Mouse (Mus musculus) WW6 (cell line): ENCODE results near the gene Adcy10.

Experiments used
- DNase-seq: peaks from one replicate; pipeline ENCODE4 v3.0.0-alpha.2; 2013; ENCODE audit warnings: low read depth, low spot score

Gene Adcy10

DNA sequence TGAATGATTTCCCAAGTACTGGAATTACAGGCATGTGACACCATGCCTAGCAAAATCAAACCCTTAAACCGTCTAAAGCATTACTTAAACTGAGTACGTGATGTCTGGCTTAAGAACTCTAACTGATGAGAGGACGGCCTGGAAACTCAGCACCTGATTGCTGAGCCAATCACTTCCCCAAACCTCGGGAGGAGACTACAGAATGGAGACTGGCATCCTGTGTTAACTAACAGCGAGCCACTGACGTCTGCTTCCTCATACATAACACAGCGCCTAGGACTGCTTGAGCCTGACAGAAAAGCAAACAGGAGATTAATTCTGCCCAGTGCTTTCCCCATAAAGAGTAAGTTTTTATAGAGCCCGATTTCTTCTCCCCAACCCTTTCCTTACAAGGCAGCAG is 119.2 kb downstream of the Adcy10 start:
- no peak for DNase-seq

DNA sequence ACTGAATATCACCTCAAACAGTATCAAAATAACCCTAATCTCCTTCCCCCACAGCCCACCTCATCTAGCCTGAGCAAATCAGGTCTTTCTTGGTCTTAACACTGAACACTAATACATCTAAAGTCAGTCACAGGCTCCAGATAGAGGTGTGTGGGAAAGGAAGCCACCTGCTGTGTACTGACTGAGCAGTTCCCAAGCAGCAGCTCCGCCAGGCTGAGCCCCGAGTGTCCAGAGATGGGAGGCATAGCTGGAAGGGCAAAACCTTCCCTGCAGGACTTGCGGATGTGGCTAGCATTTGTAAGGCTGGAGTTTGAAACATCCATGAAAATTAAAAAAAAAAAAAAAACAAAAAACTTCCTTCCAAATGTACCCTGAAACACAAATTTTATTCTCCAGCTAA is 120.1 kb downstream of the Adcy10 start:
- DNase-seq, result no peak

DNA sequence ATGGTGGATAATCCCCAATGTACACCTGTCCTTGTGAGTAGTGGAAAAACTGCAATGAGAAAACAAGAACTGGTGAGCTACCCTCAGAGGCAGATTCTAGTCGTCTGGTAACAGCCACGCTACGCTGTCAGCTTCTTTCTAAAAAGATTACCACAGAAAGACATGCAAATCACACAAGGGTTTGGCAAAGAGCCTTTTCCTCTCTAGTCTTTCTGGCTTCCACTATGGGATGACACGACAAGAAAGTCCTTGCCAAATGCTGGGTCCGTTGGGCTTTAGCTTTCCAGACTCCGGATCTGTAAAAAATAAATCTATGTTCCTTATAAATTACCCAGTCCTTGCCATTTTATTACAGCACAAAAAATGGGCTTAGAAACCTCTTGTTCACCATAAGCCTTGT is 120.8 kb downstream of the Adcy10 start:
- no peak for DNase-seq

DNA sequence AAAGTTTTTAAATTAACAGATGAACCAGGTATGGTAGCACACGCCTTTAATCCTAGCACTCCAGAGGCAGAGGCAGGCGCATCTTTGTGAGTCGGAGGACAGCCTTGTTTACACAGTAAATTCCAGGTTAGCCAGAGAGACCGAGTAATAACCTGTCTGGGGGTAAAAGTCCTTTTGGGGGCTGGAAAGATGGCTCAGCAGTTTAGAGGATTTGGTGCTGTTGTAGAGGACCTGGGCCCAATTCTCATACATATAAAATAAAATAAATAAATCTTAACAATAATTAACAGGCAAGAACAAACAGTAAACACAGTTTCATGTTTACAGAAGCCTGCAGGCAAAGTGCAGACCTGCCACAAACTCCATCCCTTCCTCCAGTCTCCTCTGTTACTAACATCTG is 123.9 kb downstream of the Adcy10 start:
- DNase-seq, result no peak

GRCm38 (mm10) chr1:165609495-165610320 is 124.7 kb downstream of the Adcy10 start:
- no peak for DNase-seq

GRCm38 (mm10) chr1:165610321-165610999 is 125.5 kb downstream of the Adcy10 start:
- no peak for DNase-seq

- no peak for DNase-seq
Observed at GRCm38 (mm10) chr1:165612714-165613113, 127.7 kb downstream of the Adcy10 start.

GRCm38 (mm10) chr1:165613926-165614325 is 128.9 kb downstream of the Adcy10 start:
- DNase-seq, result no peak

- no peak for DNase-seq
Observed at GRCm38 (mm10) chr1:165614793-165615192, 129.8 kb downstream of the Adcy10 start.

DNA sequence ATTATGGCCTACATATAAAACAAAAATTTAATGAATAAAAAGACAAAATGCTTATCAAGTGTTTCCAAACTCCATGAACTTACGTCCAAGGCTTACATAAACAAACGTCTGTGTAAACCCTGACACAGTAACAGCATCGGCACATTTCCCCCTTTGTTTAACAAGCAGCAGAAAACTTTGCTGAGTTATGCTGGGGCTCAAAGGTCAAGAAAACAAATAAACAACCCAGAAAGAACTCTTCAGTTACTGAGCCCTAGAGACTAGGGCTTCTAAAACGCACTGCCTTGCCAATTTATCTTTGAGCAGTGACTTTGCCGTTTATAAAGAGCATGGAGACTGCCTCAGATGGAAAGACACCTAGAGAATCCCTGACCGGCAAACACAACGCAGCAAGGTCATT is 131.7 kb downstream of the Adcy10 start:
- DNase-seq, result no peak

DNA sequence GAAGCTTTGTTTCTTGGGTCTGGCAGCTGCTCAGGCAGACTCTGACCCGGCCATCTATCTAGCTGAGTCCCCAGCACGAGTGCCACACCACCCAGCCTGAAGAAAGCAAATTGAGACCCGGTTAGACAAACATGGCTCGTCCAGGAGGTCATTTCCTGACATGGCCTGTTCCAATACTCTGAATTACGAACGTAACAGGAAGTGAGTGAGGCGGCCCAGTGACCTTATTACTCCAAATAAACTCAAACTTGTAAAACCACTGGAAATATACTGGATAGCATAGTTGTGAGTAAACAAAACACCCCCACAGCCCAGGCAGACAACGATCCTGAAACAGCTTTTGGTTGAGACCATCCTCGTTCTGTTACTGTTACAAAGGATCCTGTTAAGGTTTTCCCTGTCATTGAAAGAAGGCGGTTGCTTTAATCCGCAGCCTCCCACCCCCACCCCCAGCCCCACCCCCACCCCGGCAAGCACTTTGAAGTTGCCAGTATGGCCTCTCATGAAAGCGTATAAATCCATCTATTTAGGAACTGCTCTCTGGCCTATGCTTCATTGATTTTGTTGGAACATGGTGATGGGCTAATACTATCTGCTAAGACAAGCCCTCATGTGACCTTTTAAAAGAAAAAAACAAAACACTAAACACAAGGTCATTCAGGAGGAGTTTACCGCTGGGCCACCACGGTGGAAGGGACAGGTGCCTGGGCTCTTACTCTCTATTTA is 132.3 kb downstream of the Adcy10 start:
- DNase-seq, result no peak

GRCm38 (mm10) chr1:165618201-165618624 is 133.2 kb downstream of the Adcy10 start:
- DNase-seq, result no peak

DNA sequence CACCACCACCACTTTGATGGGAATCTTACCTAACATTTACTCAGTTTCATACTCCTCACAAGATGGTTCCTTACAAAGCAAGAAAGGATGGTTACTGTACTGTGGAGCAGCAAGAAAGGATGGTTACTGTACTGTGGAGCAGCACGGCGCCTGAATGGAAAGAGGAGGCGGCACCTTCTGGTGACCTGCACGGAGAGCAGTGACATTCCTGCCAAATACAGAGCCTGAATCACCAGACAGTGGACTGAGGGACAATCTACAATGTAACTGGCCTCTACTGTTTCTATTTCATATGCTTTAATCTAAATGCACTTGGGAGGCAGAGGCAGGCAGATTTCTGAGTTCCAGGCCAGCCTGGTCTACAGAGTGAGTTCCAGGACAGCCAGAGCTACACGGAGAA is 140.1 kb downstream of the Adcy10 start:
- DNase-seq, result no peak

DNA sequence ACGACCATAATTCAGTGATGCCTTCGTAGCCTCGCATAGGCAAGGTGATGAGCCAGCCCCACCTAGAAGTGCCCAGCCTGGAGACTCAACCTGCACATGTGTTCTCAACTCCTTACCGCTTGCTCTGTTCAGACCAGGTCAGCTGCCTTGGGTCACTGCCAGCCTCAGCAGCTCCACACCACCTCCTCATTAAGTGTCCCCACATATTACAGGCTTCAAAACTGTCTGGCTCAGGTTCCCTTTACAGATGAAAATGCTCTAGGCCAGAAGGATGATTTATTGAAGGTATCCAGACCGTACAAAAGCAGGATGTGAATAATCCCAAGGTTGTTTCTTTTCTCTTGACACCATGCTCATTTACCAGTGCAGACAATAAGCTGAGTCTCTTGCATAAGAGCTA is 140.9 kb downstream of the Adcy10 start:
- no peak for DNase-seq
